Mouse (Mus musculus) liver, embryonic 14.5 days (tissue): ENCODE data around the gene Ldb1.
A peak's percentile ranks its signal among the peaks of the same experiment; 100 is the strongest.

Experiments
- CTCF ChIP-seq: IDR thresholded peaks from 2 replicates; pipeline ENCODE4 v1.5.1; 2016; ENCODE audit warnings: antibody characterized with exemption, low read depth, control low read depth
- EP300 ChIP-seq: IDR thresholded peaks from 2 replicates; pipeline ENCODE4 v1.6.1; 2016; ENCODE audit warnings: antibody characterized with exemption, low read depth

DNA sequence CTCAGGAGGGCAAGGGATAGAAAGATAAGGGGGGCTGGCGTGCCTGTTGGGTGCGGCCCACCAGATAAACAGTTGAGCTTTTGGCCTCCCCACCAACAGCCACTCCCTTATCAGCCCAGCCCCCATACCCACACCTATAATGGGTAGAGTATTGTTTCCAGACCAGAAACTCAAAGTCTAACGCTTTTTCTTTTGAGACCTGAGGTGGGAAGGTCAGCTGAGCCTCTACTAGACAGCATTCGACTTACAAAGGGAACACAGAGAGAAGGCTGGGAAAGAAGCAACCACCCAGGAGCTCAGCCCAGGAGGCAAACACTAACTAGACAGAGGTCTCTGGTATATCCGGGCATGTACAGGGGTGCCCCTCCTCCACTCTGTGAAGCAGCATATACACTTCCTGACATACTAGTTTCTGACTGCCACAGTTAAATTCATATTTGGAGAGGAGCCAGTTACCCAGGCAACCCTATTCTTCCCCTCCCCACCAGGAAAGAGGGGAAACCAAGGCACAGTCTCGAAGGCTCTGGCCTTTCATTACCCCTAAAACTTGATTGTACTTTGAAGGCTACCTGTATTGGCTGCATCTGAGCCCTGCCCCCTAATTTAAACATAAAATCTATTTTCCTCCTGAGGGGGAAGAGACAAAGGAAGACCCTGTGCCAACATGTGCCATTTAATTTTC is 7.6 kb downstream of the Ldb1 start:
- TF ChIP-seq CTCF (no peak), EP300 (peak; percentile 88)
